Mouse (Mus musculus): Measurements from ENCODE around the gene Kctd8. TPM values are rescaled to one million over a fixed set of nuclear protein-coding genes. Genes with fewer than 3 reads are reported as not detected.
A peak's percentile ranks its signal among the peaks of the same experiment; 100 is the strongest.
"Not testable (repeated sequence)": the region's sequence is repeated elsewhere in the genome, so short reads cannot be mapped to it uniquely, and the experiment has no call there.

The Kctd8 gene
- polyA plus RNA-seq, 1 experiment from 2014 or later, result 5.7 TPM

GRCm38 (mm10) chr5:69312611-69313010 lies 28.9 kb downstream of the Kctd8 start:
- Histone ChIP-seq H3K27ac (ENCODE audit: low read depth, low read length) (no peak overlapping the region), H3K4me1 (ENCODE audit: control insufficient read depth, insufficient read depth, low read length) (no peaks in the 10 kb centered on the region), H3K27me3 (replicated peaks; ENCODE audit: control insufficient read depth, insufficient read depth, low read length) (no peaks in the 10 kb centered on the region), H3K4me2 (ENCODE audit: low read length) (no peak overlapping the region), H3K36me3 (ENCODE audit: control insufficient read depth, insufficient read depth, low read length) (no peaks in the 10 kb centered on the region), H3K9me3 (replicated peaks; ENCODE audit: control insufficient read depth, low read length) (no peaks in the 10 kb centered on the region), H3K4me3 (ENCODE audit: low read depth, low read length) (no peak overlapping the region), H3K9ac (ENCODE audit: low read length) (no peak overlapping the region)
- DNase-seq (ENCODE audit: low spot score), result no peak
- WGBS, result 90% methylated on average over 7 of the region's 7 CpGs
- ATAC-seq, result no peak

- Histone ChIP-seq H3K4me3 (ENCODE audit: low read depth, low read length) (no peak overlapping the region), H3K9ac (ENCODE audit: low read length) (no peak overlapping the region), H3K4me1 (ENCODE audit: control insufficient read depth, insufficient read depth, low read length) (no peaks in the 10 kb centered on the region), H3K27me3 (replicated peaks; ENCODE audit: control insufficient read depth, insufficient read depth, low read length) (no peaks in the 10 kb centered on the region), H3K4me2 (ENCODE audit: low read length) (no peak overlapping the region), H3K27ac (ENCODE audit: low read depth, low read length) (no peak overlapping the region), H3K9me3 (replicated peaks; ENCODE audit: control insufficient read depth, low read length) (no peaks in the 10 kb centered on the region), H3K36me3 (ENCODE audit: control insufficient read depth, insufficient read depth, low read length) (no peaks in the 10 kb centered on the region)
- DNase-seq (ENCODE audit: low spot score) (no peak), ATAC-seq (no peak)
- 33% methylated on average over 1 of the region's 1 CpGs for WGBS
Measured at GRCm38 (mm10) chr5:69301665-69302064, 39.8 kb downstream of the Kctd8 start.

- no peak for ATAC-seq
- WGBS, result 85% methylated on average over 6 of the region's 6 CpGs
Measured at GRCm38 (mm10) chr5:69292353-69292752, 49.1 kb downstream of the Kctd8 start.

GRCm38 (mm10) chr5:69284359-69284758 lies 57.1 kb downstream of the Kctd8 start:
- Histone ChIP-seq H3K4me1 (ENCODE audit: control insufficient read depth, insufficient read depth, low read length) (no peaks in the 10 kb centered on the region), H3K36me3 (ENCODE audit: control insufficient read depth, insufficient read depth, low read length) (no peaks in the 10 kb centered on the region), H3K9ac (ENCODE audit: low read length) (no peak overlapping the region), H3K27me3 (replicated peaks; ENCODE audit: control insufficient read depth, insufficient read depth, low read length) (no peaks in the 10 kb centered on the region), H3K27ac (ENCODE audit: low read depth, low read length) (no peak overlapping the region), H3K4me2 (ENCODE audit: low read length) (no peak overlapping the region), H3K9me3 (replicated peaks; ENCODE audit: control insufficient read depth, low read length) (no peaks in the 10 kb centered on the region), H3K4me3 (ENCODE audit: low read depth, low read length) (no peak overlapping the region)
- ATAC-seq, result no peak
- 85% methylated on average over 6 of the region's 6 CpGs for WGBS
- no peak for DNase-seq (ENCODE audit: low spot score)

More at GRCm38 (mm10) chr5:69292353-69292752, 49.1 kb downstream of the Kctd8 start:
- no peak overlapping the region for H3K9ac ChIP-seq (ENCODE audit: low read length)
- H3K27ac ChIP-seq (ENCODE audit: low read depth, low read length), result no peak overlapping the region
- no peaks in the 10 kb centered on the region for H3K27me3 ChIP-seq (replicated peaks; ENCODE audit: control insufficient read depth, insufficient read depth, low read length)
- no peaks in the 10 kb centered on the region for H3K4me1 ChIP-seq (ENCODE audit: control insufficient read depth, insufficient read depth, low read length)
- H3K4me3 ChIP-seq (ENCODE audit: low read depth, low read length), result no peak overlapping the region
- H3K4me2 ChIP-seq (ENCODE audit: low read length), result no peak overlapping the region
- no peak for DNase-seq (ENCODE audit: low spot score)
- no peaks in the 10 kb centered on the region for H3K36me3 ChIP-seq (ENCODE audit: control insufficient read depth, insufficient read depth, low read length)
- no peaks in the 10 kb centered on the region for H3K9me3 ChIP-seq (replicated peaks; ENCODE audit: control insufficient read depth, low read length)

GRCm38 (mm10) chr5:69252366-69252765 lies 89.1 kb downstream of the Kctd8 start:
- Histone ChIP-seq H3K27me3 (replicated peaks; ENCODE audit: control insufficient read depth, insufficient read depth, low read length) (no peaks in the 10 kb centered on the region), H3K9ac (ENCODE audit: low read length) (no peak overlapping the region), H3K4me2 (ENCODE audit: low read length) (no peak overlapping the region), H3K36me3 (ENCODE audit: control insufficient read depth, insufficient read depth, low read length) (no peaks in the 10 kb centered on the region), H3K4me3 (ENCODE audit: low read depth, low read length) (no peak overlapping the region), H3K4me1 (ENCODE audit: control insufficient read depth, insufficient read depth, low read length) (no peaks in the 10 kb centered on the region), H3K27ac (ENCODE audit: low read depth, low read length) (no peak overlapping the region), H3K9me3 (replicated peaks; ENCODE audit: control insufficient read depth, low read length) (no peaks in the 10 kb centered on the region)
- ATAC-seq, result no peak
- no peak for DNase-seq (ENCODE audit: low spot score)
- WGBS, result 87% methylated on average over 2 of the region's 2 CpGs

- Histone ChIP-seq H3K4me3 (ENCODE audit: low read depth, low read length) (no peak overlapping the region), H3K27me3 (replicated peaks; ENCODE audit: control insufficient read depth, insufficient read depth, low read length) (no peaks in the 10 kb centered on the region), H3K4me2 (ENCODE audit: low read length) (no peak overlapping the region), H3K9ac (ENCODE audit: low read length) (no peak overlapping the region), H3K4me1 (ENCODE audit: control insufficient read depth, insufficient read depth, low read length) (no peaks in the 10 kb centered on the region), H3K9me3 (replicated peaks; ENCODE audit: control insufficient read depth, low read length) (no peaks in the 10 kb centered on the region), H3K36me3 (ENCODE audit: control insufficient read depth, insufficient read depth, low read length) (no peaks in the 10 kb centered on the region), H3K27ac (ENCODE audit: low read depth, low read length) (no peak overlapping the region)
- no peak for ATAC-seq
- no peak for DNase-seq (ENCODE audit: low spot score)
- 73% methylated on average over 1 of the region's 1 CpGs for WGBS
Measured at GRCm38 (mm10) chr5:69241931-69242330, 99.5 kb downstream of the Kctd8 start.

GRCm38 (mm10) chr5:69233560-69233959 lies 107.9 kb downstream of the Kctd8 start:
- DNase-seq (ENCODE audit: low spot score), result peak; percentile 59
- no peaks in the 10 kb centered on the region for H3K27me3 ChIP-seq (replicated peaks; ENCODE audit: control insufficient read depth, insufficient read depth, low read length)

GRCm38 (mm10) chr5:69231649-69232048 lies 109.8 kb downstream of the Kctd8 start:
- H3K4me3 ChIP-seq (ENCODE audit: low read depth, low read length); DNase-seq (ENCODE audit: low spot score); H3K4me2 ChIP-seq (ENCODE audit: low read length); H3K9ac ChIP-seq (ENCODE audit: low read length); H3K27ac ChIP-seq (ENCODE audit: low read depth, low read length); H3K27me3 ChIP-seq (replicated peaks; ENCODE audit: control insufficient read depth, insufficient read depth, low read length); H3K36me3 ChIP-seq (ENCODE audit: control insufficient read depth, insufficient read depth, low read length); H3K4me1 ChIP-seq (ENCODE audit: control insufficient read depth, insufficient read depth, low read length); ATAC-seq; H3K9me3 ChIP-seq (replicated peaks; ENCODE audit: control insufficient read depth, low read length): not testable (repeated sequence)
- 83% methylated on average over 1 of the region's 1 CpGs for WGBS

More at GRCm38 (mm10) chr5:69233560-69233959, 107.9 kb downstream of the Kctd8 start:
- Histone ChIP-seq H3K9me3 (replicated peaks; ENCODE audit: control insufficient read depth, low read length) (no peaks in the 10 kb centered on the region), H3K4me2 (ENCODE audit: low read length) (no peak overlapping the region), H3K27ac (ENCODE audit: low read depth, low read length) (no peak overlapping the region), H3K9ac (ENCODE audit: low read length) (no peak overlapping the region), H3K4me3 (ENCODE audit: low read depth, low read length) (no peak overlapping the region), H3K36me3 (ENCODE audit: control insufficient read depth, insufficient read depth, low read length) (no peaks in the 10 kb centered on the region), H3K4me1 (ENCODE audit: control insufficient read depth, insufficient read depth, low read length) (no peaks in the 10 kb centered on the region)
- 37% methylated on average over 4 of the region's 4 CpGs for WGBS
- peak; percentile 57; the same call in 1 of the 2 replicates for ATAC-seq

GRCm38 (mm10) chr5:69227147-69227546 lies 114.3 kb downstream of the Kctd8 start:
- no peak for ATAC-seq
- H3K4me1 ChIP-seq (ENCODE audit: control insufficient read depth, insufficient read depth, low read length), result no peaks in the 10 kb centered on the region
- no peak overlapping the region for H3K4me2 ChIP-seq (ENCODE audit: low read length)
- no peak overlapping the region for H3K27ac ChIP-seq (ENCODE audit: low read depth, low read length)
- no peak overlapping the region for H3K4me3 ChIP-seq (ENCODE audit: low read depth, low read length)
- WGBS, result 92% methylated on average over 2 of the region's 2 CpGs
- H3K9me3 ChIP-seq (replicated peaks; ENCODE audit: control insufficient read depth, low read length), result no peaks in the 10 kb centered on the region
- H3K36me3 ChIP-seq (ENCODE audit: control insufficient read depth, insufficient read depth, low read length), result no peaks in the 10 kb centered on the region
- no peak for DNase-seq (ENCODE audit: low spot score)
- no peak overlapping the region for H3K9ac ChIP-seq (ENCODE audit: low read length)
- no peaks in the 10 kb centered on the region for H3K27me3 ChIP-seq (replicated peaks; ENCODE audit: control insufficient read depth, insufficient read depth, low read length)

Measured in forebrain, embryonic 14.5 days (tissue).